Mouse (Mus musculus) MEL (cell line): ENCODE measurements around the gene Nudt19. TPM values are rescaled to one million over a fixed set of nuclear protein-coding genes. Genes with fewer than 3 reads are reported as not detected.

Experiments used
- DNase-seq: peaks from one replicate; pipeline ENCODE4 v3.0.0; 2011; ENCODE audit warnings: low read depth, low spot score
- H3K27ac ChIP-seq: 2 replicates; pipeline ENCODE4 v1.5.1; 2012; ENCODE audit warnings: low read depth, mild to moderate bottlenecking, control low read depth, low read length, moderate library complexity; ENCODE audit not compliant: control insufficient read depth
- H3K27me3 ChIP-seq, 2 experiments: fragments of 150-350 bp in 1 of 2; sonication (generic) in 1 of 2; 2 replicates each; pipeline ENCODE4 v1.6.1; 2012; ENCODE audit warnings: low read length in 2 of 2, mild to moderate bottlenecking in 2 of 2, improper control_type of control experiment in 1 of 2, moderate library complexity in 1 of 2; ENCODE audit not compliant: insufficient read depth in 2 of 2, control insufficient read depth in 1 of 2
- H3K36me3 ChIP-seq, 2 experiments: 2 replicates each; pipeline ENCODE4 v1.6.1; 2012 to 2014; ENCODE audit warnings: low read length in 2 of 2, improper control_type of control experiment in 1 of 2, inconsistent platforms in 1 of 2, mild to moderate bottlenecking in 1 of 2; ENCODE audit not compliant: insufficient read depth in 2 of 2, control insufficient read depth in 1 of 2
- H3K4me1 ChIP-seq, 2 experiments: fragments of 150-350 bp in 1 of 2; sonication (generic) in 1 of 2; 2 replicates each; pipeline ENCODE4 v1.6.1; 2012; ENCODE audit warnings: low read length in 2 of 2, improper control_type of control experiment in 1 of 2, mild to moderate bottlenecking in 1 of 2; ENCODE audit not compliant: insufficient read depth in 2 of 2, control insufficient read depth in 1 of 2
- H3K4me3 ChIP-seq, 2 experiments: fragments of 150-350 bp in 1 of 2; sonication (generic) in 1 of 2; 2 replicates each; pipeline ENCODE4 v1.5.1; 2012; ENCODE audit warnings: low read depth in 2 of 2, low read length in 2 of 2, mild to moderate bottlenecking in 2 of 2, moderate library complexity in 2 of 2, control low read depth in 1 of 2, improper control_type of control experiment in 1 of 2; ENCODE audit not compliant: control insufficient read depth in 1 of 2, insufficient read depth in 1 of 2
- H3K79me2 ChIP-seq: 2 replicates; pipeline ENCODE4 v1.6.1; 2012; ENCODE audit warnings: mild to moderate bottlenecking, low read length, moderate library complexity; ENCODE audit not compliant: control insufficient read depth, poor library complexity, insufficient read depth
- H3K9ac ChIP-seq: 2 replicates; pipeline ENCODE4 v1.6.1; 2012; ENCODE audit warnings: low read depth, mild to moderate bottlenecking, control low read depth, low read length, moderate library complexity; ENCODE audit not compliant: control insufficient read depth, poor library complexity, severe bottlenecking
- H3K9me3 ChIP-seq: fragments of 150-350 bp; sonication (generic); replicated peaks from 2 replicates; pipeline ENCODE4 v1.6.1; 2012; ENCODE audit warnings: mild to moderate bottlenecking, low read length, improper control_type of control experiment, moderate library complexity; ENCODE audit not compliant: insufficient read depth
- CHD1 ChIP-seq: IDR thresholded peaks from 2 replicates; pipeline ENCODE4 v1.6.1; 2012; ENCODE audit warnings: low read depth, mild to moderate bottlenecking, inconsistent platforms, low read length, improper control_type of control experiment
- CHD2 ChIP-seq: IDR thresholded peaks from 2 replicates; pipeline ENCODE4 v1.6.1; 2011; ENCODE audit warnings: low read length, improper control_type of control experiment
- CTCF ChIP-seq, 3 experiments: IDR thresholded peaks in 2 of 3; conservative IDR thresholded peaks in 1 of 3; 2 replicates each; pipeline ENCODE4 v1.5.1; 2011 to 2012; ENCODE audit warnings: low read length in 3 of 3, low read depth in 2 of 3, mild to moderate bottlenecking in 2 of 3, improper control_type of control experiment in 1 of 3, inconsistent platforms in 1 of 3, mixed read lengths in 1 of 3, moderate library complexity in 1 of 3; ENCODE audit not compliant: control insufficient read depth in 1 of 3, insufficient read depth in 1 of 3, poor library complexity in 1 of 3, severe bottlenecking in 1 of 3
- E2F4 ChIP-seq: IDR thresholded peaks from 2 replicates; pipeline ENCODE4 v1.6.1; 2011; ENCODE audit warnings: low read depth, low read length, improper control_type of control experiment, borderline replicate concordance
- EP300 ChIP-seq, 2 experiments: IDR thresholded peaks; 2 replicates each; pipeline ENCODE4 v1.6.1; 2011; ENCODE audit warnings: improper control_type of control experiment in 2 of 2, low read length in 2 of 2, low read depth in 1 of 2, mild to moderate bottlenecking in 1 of 2
- KAT2A ChIP-seq: conservative IDR thresholded peaks from 2 replicates; pipeline ENCODE4 v1.6.1; 2012; ENCODE audit warnings: low read depth, low read length, improper control_type of control experiment, inconsistent platforms
- MAFK ChIP-seq: IDR thresholded peaks from 2 replicates; pipeline ENCODE4 v1.6.1; 2011; ENCODE audit warnings: low read depth, mild to moderate bottlenecking, low read length, improper control_type of control experiment, borderline replicate concordance
- MAZ ChIP-seq: IDR thresholded peaks from 2 replicates; pipeline ENCODE4 v1.6.1; 2012; ENCODE audit warnings: low read depth, mild to moderate bottlenecking, inconsistent platforms, low read length, improper control_type of control experiment
- MEF2A ChIP-seq: IDR thresholded peaks from 2 replicates; pipeline ENCODE4 v1.6.1; 2014; ENCODE audit warnings: low read depth, mild to moderate bottlenecking, inconsistent platforms, low read length, improper control_type of control experiment; ENCODE audit not compliant: poor library complexity, insufficient replicate concordance, severe bottlenecking; ENCODE audit errors: extremely low read depth
- MXI1 ChIP-seq: IDR thresholded peaks from 2 replicates; pipeline ENCODE4 v1.6.1; 2011; ENCODE audit warnings: mild to moderate bottlenecking, low read depth, low read length, improper control_type of control experiment
- MYB ChIP-seq: IDR thresholded peaks from 2 replicates; pipeline ENCODE4 v1.6.1; 2011; ENCODE audit warnings: mild to moderate bottlenecking, low read depth, low read length, improper control_type of control experiment
- MYC ChIP-seq: IDR thresholded peaks from 2 replicates; pipeline ENCODE4 v1.6.1; 2011; ENCODE audit warnings: low read depth, mild to moderate bottlenecking, low read length, improper control_type of control experiment, moderate library complexity
- NRF1 ChIP-seq: IDR thresholded peaks from 2 replicates; pipeline ENCODE4 v1.6.1; 2014; ENCODE audit warnings: low read depth, mild to moderate bottlenecking, inconsistent platforms, low read length, improper control_type of control experiment, moderate library complexity; ENCODE audit not compliant: poor library complexity, insufficient read depth, severe bottlenecking
- POLR2AphosphoS2 ChIP-seq: IDR thresholded peaks from 2 replicates; pipeline ENCODE4 v1.6.1; 2011; ENCODE audit warnings: low read length, improper control_type of control experiment
- POLR2AphosphoS5 ChIP-seq: IDR thresholded peaks from 2 replicates; pipeline ENCODE4 v1.6.1; 2012; ENCODE audit warnings: low read depth, borderline replicate concordance, mild to moderate bottlenecking, inconsistent platforms, low read length, moderate library complexity, mixed read lengths
- RCOR1 ChIP-seq: IDR thresholded peaks from 2 replicates; pipeline ENCODE4 v1.6.1; 2012; ENCODE audit warnings: low read depth, mild to moderate bottlenecking, inconsistent platforms, low read length, improper control_type of control experiment
- SMC3 ChIP-seq: IDR thresholded peaks from 2 replicates; pipeline ENCODE4 v1.6.1; 2011; ENCODE audit warnings: low read depth, low read length, improper control_type of control experiment
- TAL1 ChIP-seq: IDR thresholded peaks from 2 replicates; pipeline ENCODE4 v1.6.1; 2012; ENCODE audit warnings: mild to moderate bottlenecking, inconsistent platforms, low read length, moderate library complexity, mixed read lengths
- TCF12 ChIP-seq: IDR thresholded peaks from 2 replicates; pipeline ENCODE4 v1.6.1; 2014; ENCODE audit warnings: low read depth, mild to moderate bottlenecking, inconsistent platforms, low read length, improper control_type of control experiment, moderate library complexity
- ZKSCAN1 ChIP-seq: IDR thresholded peaks from 2 replicates; pipeline ENCODE4 v1.6.1; 2012; ENCODE audit warnings: low read depth, mild to moderate bottlenecking, inconsistent platforms, low read length, improper control_type of control experiment, moderate library complexity
- polyA plus RNA-seq, 2 experiments: library from polyadenylated mRNA; stranded (reverse) in 1 of 2; unstranded in 1 of 2; fragments of >175 nt in 1 of 2; fragments of >200 nt in 1 of 2; gene quantifications; 2 replicates each; pipeline versions ENCODE4 v1.2.1 to v1.2.4; 2012; ENCODE audit warnings: low replicate concordance in 2 of 2, low read depth in 1 of 2; ENCODE audit not compliant: insufficient read length in 2 of 2, insufficient read depth in 1 of 2, missing spikeins in 1 of 2
- total RNA-seq: library from RNA; depleted of rRNA; stranded (reverse); fragments of 300-350 nt; gene quantifications from 2 replicates; pipeline ENCODE4 v1.2.3, GENCODE M21; 2012

Gene Nudt19
- total and polyA plus RNA-seq, 3 experiments, result 67.6 to 631 (median 89.1) TPM

DNA sequence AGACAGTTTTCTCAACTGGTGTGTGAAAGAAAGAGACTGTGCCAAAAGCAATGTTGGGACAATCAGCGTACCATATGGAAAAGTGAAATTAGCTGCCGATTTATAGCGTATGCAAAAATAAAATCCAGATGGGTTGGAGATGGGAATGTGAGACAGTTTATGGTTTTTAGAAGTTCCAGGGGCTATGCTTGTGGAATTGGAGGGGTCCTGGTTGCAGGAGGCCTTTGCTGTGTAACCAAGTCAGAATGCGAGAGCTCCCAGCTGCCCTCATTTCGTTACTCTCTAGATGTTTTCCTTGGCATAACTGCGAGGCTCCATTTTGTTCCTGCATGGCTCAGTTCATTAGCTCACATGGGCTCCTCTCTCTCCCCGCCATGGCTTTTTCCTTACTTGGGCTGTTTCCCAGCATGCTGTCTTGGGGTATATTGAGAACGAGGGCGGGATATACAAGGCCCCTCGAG is 34.7 kb upstream of the Nudt19 start:
- H3K4me1 ChIP-seq, result peaks cover 12 to 27% of the 10 kb centered on the region in 2 experiments
- no peaks in the 10 kb centered on the region for H3K9me3 ChIP-seq
- no peak for DNase-seq
- H3K9ac ChIP-seq, result no peak overlapping the region
- no peak for TF ChIP-seq MAZ
- no peak for TF ChIP-seq MAFK
- TF ChIP-seq POLR2AphosphoS5, result no peak
- TF ChIP-seq SMC3, result no peak
- TF ChIP-seq MYB, result no peak
- TF ChIP-seq TAL1, result no peak
- TF ChIP-seq RCOR1, result no peak
- TF ChIP-seq TCF12, result no peak
- TF ChIP-seq NRF1, result no peak
- no peak for TF ChIP-seq MXI1
- TF ChIP-seq KAT2A, result no peak
- TF ChIP-seq EP300 (IDR thresholded peaks at IDR 0.05; ENCODE audit: low read depth in 1 of 2, low read length in 2 of 2), result no peak
- no peak for TF ChIP-seq MEF2A
- no peak for TF ChIP-seq E2F4
- peaks cover 31% of the 10 kb centered on the region for H3K79me2 ChIP-seq
- peaks cover 7 to 23% of the 10 kb centered on the region in 2 experiments for H3K36me3 ChIP-seq
- H3K27me3 ChIP-seq, result no peaks in the 10 kb centered on the region
- H3K4me3 ChIP-seq, result no peak overlapping the region
- no peak overlapping the region for H3K27ac ChIP-seq

DNA sequence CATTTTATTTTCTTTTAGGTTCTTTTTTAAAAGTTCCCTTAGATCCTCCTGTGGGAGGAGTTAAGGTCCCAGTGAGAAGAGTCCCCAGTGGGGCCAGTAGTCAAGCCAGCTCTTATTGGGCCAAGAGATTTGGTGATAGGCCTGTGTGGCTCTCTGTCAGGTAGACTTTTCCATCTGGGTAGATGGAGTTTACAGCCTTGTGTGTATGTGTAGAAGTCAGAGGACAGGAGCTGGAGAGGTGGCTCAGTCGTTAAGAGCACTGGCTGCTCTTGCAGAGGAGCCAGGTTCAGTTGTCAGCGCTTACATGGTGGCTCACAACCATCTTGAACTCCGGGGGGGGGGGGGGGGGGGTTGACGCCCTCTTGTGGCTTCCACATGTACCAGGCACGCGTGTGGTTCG is 33.4 kb upstream of the Nudt19 start:
- Histone ChIP-seq H3K9ac (peak overlapping the region; percentile 53), H3K4me1 (peaks cover 12 to 31% of the 10 kb centered on the region in 2 experiments), H3K4me3 (peak overlapping the region; percentile 15 to 40; a peak in 3 of 4 replicates), H3K36me3 (peaks cover 2 to 23% of the 10 kb centered on the region in 2 experiments; a peak in 2 of 4 replicates), H3K27me3 (no peaks in the 10 kb centered on the region), H3K27ac (peak overlapping the region; percentile 78), H3K9me3 (no peaks in the 10 kb centered on the region), H3K79me2 (peaks cover 31% of the 10 kb centered on the region)
- peak; percentile 76 for DNase-seq
- TF ChIP-seq CHD2, result no peak
- no peak for TF ChIP-seq MYC
- TF ChIP-seq RCOR1, result no peak
- TF ChIP-seq CTCF (IDR thresholded peaks at IDR 0.05 in 2 of 3, conservative IDR thresholded peaks at IDR 0.05 in 1 of 3; ENCODE audit: control insufficient read depth in 1 of 3, insufficient read depth in 1 of 3, low read depth in 2 of 3, low read length in 3 of 3, poor library complexity in 1 of 3, severe bottlenecking in 1 of 3), result peak in 2 of 3 experiments; percentile 38 to 62; a peak in 4 of 6 replicates
- no peak for TF ChIP-seq ZKSCAN1
- no peak for TF ChIP-seq E2F4
- peak; percentile 16; the same call in 1 of the 2 replicates for TF ChIP-seq MXI1
- TF ChIP-seq CHD1, result peak; percentile 91; the same call in 1 of the 2 replicates
- 0 out of 2 replicates have a peak, but pooled peaks have one; percentile 31 for TF ChIP-seq MAZ
- 0 out of 2 replicates have a peak, but pooled peaks have one; percentile 8 for TF ChIP-seq POLR2AphosphoS2
- TF ChIP-seq POLR2AphosphoS5, result no peak
